Mouse (Mus musculus) right cerebral cortex, postnatal 4 days (tissue): Measurements from ENCODE around the gene Zfp626.
"Not testable (repeated sequence)": the region's sequence is repeated elsewhere in the genome, so short reads cannot be mapped to it uniquely, and the experiment has no call there.

Experiments used
- DNase-seq: peaks from one replicate; pipeline ENCODE4 v3.0.0-alpha.2; 2022

The Zfp626 gene

DNA sequence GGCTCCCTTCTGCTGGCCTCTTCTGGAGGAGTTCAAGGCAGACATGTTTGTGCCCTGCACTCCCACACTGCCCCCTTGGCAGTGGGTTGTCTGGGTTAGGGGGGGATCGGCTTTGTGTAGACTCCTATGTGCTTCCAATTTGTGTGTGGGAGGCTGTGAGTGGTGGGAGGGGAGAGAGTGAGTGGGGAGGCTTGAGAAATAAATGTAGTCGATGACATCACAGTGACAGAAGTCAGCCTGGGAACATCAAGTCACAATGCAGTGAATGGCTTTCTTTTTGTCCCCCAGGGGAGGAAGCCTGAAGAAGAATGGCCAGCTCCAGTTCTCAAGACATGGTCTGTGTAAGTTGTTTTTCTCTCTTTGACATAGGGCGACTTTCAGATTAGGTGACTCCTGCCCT is at the start of gene Zfp626:
TSS of gene Zfp626 (plus strand) at position 301 of the 400 bp plus-strand sequence.
- DNase-seq: not testable (repeated sequence)

DNA sequence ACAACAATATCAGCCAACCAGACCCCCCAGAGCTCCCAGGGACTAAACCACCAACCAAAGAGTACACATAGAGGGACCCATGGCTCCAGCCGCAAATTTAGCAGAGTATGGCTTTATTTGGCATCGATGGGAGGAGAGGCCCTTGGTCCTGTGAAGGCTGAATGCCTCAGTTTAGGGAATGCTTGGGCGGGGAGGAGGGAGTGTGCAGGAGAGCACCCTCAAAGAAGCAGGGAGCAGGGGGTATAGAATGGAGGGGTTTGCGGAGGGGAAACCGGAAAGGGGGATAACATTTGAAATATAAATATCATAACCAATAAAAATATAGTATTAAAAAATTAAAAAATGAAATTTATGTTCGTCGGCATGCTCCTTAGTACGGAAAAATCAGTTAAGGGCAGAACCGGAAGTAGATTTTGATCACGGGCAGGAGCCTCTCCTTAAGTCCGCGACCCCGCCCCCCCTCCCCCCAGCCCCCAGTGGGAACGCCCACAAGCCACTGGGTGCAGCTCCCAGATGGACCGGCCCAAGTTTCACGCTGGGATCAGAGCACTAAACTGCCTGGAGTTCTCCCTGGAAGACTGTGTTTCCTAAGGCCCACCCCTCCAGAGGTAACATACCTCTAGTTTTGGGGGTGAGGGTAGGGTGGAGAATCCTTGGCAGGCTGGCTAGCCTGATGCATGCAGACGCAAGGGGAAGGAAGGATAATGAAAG is 41.7 kb upstream of the Zfp626 start:
- DNase-seq: no peak

DNA sequence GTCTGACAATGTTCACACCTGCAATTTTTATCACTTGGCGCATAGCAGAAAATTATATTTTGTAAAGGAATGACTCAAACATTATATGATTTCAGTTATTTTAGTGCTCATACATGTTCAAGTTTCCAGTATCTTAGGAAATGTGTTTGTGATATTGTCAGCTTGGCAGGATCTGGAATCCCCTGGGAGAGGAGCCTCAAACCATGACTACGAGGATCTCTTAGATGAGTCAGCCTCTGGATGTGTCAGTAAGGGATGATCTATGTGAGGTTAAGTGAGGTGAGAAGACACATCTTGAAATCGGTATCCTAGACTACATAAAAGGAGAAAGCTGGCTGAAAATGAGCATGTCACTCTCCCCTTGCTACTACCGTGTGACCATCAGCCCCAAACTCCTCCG is 17.7 kb upstream of the Zfp626 start:
- no peak for DNase-seq

DNA sequence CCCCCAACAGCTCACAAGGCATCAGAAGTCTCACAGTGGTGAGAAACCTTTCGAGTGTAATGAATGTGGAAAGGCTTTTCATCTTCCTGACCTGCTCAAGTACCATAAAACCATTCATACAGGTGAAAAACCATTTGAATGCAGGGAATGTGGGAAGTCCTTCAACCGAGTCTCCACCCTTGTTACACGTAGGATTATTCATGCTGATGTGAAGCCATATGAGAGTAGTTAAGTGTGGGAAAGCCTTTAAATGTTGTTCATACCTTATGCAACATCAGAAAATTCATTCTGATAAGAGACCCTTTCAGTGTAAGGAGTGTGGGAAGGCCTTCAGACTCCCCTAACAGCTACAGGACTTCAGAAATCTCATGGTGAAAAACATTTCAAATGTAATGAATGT is 13.1 kb upstream of the Zfp626 start:
- not testable (repeated sequence) for DNase-seq

DNA sequence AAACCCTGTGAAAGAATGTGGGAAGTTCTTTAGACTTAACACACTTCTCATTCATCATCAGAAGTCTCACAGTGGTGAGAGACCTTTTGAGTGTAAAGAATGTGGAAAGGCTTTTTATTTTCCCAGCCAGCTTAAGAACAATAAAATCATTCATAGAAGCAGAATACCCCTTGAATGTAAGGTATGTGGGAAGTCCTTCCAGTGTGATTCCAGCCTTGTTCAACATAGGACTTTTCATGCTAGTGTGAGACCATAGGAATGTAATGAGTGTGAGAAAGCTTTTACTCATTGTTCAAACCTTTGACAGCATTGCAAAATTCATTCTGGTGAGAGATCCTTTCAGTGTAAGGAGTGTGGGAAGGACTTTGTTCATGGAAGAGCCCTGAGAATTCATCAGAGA is 12.4 kb upstream of the Zfp626 start:
- DNase-seq: no peak

DNA sequence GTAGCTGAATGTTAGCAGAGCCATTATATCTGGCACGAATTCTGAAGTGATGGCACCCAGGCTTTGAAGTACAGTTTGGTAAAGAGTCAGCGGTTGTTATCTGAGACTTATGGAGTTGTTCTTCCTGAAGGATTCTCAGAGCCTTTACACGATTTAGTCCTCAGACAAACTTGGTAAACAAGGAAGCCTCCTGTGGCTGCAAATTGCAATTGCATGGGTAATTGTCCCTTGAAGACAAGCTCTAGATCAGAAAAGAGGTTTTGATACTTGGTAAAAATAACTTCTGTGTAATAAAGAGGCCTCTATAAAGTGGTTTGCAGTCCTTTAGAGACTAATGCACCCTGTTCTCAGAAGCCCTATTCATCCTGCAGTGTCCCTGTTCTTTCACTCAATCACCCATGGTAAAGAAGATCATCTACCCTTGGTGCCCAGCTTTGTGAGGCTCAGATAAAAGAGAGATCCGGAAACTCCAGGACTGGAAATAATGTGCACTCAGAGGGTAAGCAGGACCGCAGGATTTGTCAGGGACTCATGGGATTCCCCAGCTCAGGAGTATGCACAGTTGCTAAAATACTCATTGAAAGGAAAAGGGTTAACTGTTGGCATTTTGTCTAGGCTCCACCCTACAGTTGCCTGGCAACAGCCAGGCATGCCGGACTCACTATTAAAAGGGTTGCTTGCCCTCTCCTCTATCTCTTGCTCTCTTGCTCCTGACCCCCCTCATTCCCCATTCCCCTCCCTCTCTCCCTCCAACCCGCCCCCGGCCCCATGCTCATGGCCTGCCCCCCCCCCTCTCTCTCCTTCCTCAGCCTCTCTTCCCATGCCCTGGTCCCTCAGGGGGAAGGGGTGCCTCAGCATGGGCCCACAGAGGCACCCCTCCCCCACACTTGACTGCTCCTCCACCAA is 8.8 kb upstream of the Zfp626 start:
- DNase-seq: no peak

DNA sequence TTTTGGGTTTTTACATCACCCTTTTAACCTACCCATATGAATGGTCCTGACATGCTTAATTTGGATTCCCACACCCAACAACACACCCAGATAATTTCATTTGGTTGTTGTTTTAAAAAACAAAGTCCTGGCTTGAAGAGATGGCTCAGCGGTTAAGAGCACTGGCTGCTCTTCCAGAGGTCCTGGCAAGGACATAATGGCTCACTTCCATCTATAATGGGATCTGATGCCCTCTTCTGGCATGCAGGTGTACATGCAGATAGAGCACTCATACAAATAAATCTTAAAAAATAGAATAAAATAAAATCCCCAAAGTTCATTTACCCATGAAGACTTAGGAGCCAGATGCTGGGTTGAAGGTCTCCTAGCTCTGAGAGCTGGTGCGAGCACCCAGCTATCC is 5.9 kb upstream of the Zfp626 start:
- DNase-seq: no peak

DNA sequence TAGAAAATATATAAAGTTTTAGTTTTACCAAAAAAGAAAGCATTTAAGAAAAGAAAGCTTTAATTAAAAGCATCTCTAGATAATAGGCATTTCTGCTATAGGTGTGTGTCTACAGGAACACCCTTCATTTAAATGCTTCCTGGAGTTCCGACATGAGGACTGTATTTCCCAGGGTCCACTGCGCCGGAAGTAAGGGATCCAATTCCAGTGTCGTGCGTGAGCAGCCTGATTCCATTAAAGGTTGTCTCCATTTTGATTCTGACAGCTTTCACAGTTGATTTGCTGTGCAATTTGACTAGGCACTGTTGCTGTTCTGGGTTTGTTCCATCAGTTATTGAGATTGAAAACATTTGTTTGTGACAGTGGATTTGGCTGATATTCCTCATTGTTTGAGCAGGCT is 4.0 kb upstream of the Zfp626 start:
- no peak for DNase-seq

DNA sequence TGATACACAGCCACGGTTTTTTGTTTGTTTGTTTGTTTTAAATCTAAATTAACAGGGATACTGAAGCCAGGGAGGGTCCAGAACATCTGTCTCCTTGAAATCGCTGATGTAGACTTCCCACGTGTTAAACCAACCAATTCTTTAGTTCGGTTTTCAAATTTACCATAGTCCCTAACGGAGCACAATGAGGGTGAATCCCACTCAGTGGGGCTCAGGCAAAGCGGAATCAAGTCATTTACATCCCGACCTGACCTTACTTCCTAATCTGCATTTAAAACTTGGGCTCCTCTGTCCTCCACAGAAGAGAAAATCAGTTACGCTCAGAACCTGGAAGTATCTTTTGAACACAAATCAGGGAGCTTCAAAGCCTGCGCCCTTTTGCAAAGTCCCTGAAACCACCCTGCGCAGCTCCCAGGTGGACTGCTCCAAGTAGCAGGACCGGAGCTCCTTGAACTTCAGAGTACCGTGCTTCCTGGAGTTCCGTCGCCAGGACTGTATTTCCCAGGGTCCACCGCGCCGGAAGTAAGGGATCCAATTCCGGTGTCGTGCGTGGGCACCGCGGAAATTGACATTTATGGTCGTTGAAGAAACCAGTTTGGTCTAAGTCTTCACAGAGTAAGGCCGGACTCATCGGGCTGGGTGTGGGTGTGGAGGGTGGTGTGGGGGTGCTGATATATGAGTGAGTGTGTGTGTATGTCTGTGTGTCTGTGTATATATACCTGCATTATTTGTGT is 2.5 kb upstream of the Zfp626 start:
- peak; percentile 73 for DNase-seq

DNA sequence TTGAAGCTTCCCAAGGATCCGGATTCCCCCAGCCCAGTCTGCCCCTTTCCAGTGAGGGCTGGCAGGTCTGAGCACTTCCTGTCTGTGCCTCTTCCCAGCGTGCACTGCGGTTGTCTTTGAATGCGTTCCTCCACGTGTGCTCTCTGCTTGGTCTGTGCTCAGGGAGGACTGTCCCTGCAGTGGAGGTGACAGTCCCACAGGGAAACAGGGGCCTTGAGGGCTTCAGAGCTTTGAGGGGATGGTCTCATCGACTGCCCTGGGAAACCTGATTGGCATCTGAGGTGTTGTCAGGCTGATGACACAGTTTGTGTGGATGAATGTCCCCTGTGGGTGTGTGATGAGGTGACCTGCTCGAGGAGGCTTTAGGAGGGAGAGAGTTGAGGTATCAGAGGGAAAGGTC is 309 bp downstream of the Zfp626 start:
- not testable (repeated sequence) for DNase-seq

DNA sequence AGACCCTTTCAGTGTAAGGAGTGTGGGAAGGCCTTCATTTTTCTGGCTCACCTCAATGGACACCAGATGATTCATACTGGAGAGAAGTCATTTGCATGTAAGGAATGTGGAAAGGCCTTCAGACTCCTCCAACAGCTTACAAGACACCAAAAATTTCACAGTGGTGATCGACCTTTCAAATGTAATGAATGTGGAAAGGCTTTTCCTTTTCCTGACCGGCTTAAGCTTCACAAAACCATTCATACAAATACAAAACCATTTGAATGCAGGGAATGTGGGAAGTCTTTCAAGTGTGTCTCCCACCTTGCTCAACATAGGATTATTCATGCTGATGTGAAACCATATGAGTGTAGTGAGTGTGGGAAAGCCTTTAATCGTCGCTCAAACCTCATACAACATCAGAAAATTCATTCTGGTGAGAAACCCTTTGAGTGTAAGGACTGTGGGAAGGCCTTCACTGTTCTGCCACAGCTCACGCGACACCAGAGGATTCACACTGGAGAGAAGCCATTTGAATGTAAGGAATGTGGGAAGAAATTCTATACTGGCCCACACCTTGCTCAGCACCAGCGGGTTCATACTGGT is 11.6 kb downstream of the Zfp626 start:
- DNase-seq: no peak

DNA sequence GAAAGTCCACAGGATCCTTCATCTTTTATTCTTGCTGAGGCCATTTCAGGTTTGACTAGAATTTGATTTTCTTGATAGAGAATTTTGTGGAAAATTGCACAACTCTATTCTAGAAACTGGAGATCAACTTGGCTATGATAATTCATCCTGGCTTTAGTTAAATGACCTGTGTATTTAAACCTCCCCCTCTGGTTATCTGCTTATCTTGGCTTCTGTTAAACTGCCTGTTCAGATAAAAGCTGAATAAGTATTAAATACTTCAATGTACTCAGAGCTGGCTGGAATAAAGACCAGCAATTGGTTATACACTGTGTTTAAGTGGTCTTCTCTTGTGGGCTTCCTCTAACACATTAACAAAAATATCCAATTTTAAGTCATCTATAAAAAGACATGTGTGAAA is 15.6 kb downstream of the Zfp626 start:
- DNase-seq: no peak

DNA sequence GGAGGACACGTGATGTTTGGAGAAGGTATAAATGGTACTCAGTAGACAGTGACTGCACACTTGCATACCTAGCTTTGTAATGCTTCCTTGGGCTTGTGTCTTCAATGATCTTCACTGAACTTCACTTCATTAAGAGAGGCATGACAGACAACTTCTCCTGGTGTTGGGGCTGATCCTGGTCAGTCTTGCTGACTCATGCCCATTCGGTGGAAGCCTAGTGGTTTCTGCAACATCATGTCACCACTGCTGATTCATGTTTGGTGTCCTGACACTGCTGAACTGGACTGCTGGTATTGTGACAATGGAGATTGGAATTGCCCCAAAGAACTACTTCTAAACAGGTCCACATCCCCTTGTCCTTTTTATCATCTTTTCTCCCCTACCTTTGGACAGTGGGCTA is 27.1 kb downstream of the Zfp626 start:
- DNase-seq: no peak

DNA sequence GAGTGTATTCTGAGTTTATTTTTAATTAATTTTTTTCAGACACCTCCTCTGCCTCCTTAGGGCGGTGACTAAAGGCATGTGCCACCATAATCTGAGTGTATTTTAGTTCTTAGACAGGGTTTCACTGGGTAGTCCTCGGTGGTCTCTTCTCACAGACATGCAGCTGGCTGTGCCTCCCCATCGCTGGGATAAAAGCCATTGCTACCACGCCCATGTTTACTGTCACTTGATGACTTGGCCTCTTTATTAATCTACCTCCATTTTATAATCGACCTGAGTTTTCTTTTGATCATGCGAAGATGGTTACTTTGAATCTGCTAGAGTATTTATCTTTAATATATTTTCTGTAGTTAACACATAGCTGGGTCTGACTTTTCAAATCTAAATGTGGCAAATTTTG is 30.9 kb downstream of the Zfp626 start:
- DNase-seq: peak; percentile 5

DNA sequence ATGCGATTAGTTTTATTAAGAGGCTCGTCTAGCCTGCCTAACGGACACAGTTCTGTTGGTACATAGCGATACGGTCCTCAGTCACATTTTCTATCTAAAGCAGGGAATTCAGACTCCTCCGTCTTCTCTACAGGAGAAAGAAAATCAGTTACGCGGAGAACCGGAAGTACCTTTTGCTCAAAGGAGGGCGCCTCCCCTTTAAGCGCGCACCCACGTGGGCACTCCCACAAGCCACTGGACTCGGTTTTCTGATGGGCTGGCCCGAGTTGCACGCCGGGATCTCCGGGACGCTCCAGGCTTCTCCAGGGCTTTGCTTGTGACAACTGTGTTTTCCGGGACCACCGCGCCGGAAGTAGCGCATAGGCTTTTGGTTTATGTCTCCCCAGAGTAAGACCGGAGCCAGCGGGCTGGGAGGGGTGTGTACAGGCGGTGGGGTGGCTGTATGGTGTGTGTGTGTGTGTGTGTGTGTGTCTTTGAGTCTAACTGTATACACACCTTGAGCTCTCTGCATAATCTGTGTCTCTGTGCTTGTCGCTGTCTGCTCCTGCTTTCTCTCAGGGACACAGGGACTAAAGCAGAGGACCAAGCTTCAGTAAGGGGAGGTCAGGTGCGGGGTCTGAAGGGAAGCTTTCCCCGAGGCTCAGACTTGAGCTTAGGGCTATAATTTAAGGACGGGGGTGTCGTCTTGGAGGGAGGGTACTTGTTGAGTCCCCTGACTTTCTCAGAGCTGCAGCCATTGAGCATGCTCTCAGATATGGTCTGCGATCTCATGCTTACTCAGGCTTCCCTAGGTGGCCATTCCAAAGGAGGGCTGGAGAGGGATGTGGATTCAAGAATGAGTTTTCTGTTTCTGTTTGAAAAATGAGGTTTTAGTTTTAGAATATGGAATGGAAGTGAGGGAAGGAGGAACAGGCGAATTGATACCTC is 31.6 kb downstream of the Zfp626 start, which contains the start of gene Zfp59:
TSS of gene Zfp59 (plus strand) at position 285 of the 927 bp plus-strand sequence.
- peak; percentile 83 for DNase-seq

DNA sequence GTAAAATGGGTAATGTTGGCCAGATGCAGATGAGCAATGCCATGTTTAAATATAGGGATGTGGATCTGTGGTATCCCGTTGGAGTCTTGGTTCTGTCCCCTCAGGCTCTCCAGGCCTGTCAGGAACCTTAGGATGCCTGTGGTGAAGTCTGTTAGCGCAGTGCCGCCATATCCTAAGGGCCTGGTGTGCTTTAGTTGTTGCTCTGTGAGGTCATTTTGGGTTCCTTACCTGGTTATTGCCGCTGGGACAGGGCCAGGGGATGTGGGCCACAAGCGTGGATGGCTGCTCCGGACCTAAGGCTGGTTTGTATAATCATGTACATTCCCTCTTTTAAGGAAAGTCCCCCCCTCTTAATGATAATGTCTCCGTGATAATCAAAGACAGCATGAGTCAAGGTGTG is 32.6 kb downstream of the Zfp626 start:
- no peak for DNase-seq

DNA sequence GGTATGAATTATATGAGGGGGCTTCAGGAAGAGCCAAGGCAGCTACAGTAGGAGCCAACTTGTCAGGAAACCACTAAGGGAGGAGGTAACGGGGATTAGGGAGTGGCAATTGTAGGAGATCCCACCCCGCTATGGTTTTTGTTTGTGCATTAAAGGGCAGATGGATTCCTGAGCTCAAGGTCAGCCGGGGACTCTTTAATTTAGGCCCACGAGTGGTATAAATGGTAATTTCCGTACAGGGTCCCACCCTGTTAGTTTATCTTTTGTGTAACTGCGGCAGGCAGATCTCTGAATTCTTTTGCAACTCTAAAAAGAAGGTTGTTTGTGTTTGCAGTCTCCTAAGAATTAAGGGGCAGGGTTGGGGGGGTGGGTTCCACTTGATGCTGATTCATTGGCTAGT is 33.1 kb downstream of the Zfp626 start:
- DNase-seq: no peak

DNA sequence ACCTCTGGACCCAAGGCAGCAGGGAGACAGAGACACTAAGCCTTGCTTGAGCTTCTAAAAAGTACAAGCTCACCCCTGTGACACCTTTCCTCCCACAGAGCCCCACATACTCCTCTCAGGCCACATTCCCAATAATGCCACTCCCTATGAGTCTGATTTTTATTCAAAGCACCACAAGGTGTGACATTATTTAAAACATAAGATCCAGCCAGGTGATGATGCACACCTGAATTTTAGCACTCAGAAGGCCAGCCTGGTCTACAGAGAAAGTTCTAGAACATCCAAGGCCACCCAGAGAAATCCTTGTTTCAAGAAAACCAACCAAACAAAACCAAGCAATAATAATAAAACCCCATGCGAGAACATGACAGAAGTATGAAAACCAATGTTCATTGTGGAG is 50.2 kb downstream of the Zfp626 start, which contains the start of gene Zfp607a:
TSS of gene Zfp607a (plus strand) at position 301 of the 400 bp plus-strand sequence.
- no peak for DNase-seq

DNA sequence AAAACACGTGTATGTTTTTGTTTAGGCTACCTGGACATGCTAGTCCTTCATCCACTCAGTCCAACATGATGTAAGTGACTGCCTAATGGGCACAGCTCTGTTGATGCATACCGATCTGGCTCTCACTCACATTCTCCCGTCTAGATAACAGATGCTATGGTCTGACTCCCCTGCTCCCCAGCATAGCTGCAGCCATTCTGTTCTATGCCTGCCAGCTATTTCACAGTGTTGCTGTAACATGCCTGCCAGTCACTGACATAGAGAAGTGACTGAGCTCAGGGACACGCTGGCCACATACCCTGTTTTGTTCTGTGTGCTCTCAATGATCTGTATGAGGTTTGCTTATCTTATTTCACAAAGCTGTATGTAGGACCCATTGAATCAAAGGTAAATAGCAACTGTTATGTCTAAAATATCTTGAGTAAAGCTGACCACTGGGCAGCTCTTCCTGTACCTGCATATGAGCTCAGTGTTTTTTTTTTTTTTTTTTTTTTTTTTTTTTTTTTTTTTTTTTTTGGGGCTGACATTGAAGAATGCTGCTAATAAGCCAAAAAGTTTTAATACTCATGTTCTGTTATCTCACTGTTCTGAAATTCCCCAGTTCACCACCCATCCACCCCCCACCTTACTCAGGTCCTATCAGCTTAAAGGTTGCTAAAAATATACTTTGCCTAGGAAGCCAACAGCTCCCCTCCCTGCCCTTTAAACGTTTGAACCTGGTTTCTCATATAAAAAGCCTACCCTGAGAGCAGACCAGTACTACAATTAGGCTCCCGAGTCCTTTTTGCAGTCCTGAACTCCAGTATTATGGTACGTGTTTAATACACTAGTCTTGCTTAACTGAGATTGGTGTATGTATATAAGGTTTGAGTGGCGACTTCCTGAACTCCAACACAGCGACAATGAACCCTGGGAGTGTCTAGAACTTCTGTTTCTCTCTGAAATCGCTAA is 52.6 kb downstream of the Zfp626 start:
- no peak for DNase-seq

DNA sequence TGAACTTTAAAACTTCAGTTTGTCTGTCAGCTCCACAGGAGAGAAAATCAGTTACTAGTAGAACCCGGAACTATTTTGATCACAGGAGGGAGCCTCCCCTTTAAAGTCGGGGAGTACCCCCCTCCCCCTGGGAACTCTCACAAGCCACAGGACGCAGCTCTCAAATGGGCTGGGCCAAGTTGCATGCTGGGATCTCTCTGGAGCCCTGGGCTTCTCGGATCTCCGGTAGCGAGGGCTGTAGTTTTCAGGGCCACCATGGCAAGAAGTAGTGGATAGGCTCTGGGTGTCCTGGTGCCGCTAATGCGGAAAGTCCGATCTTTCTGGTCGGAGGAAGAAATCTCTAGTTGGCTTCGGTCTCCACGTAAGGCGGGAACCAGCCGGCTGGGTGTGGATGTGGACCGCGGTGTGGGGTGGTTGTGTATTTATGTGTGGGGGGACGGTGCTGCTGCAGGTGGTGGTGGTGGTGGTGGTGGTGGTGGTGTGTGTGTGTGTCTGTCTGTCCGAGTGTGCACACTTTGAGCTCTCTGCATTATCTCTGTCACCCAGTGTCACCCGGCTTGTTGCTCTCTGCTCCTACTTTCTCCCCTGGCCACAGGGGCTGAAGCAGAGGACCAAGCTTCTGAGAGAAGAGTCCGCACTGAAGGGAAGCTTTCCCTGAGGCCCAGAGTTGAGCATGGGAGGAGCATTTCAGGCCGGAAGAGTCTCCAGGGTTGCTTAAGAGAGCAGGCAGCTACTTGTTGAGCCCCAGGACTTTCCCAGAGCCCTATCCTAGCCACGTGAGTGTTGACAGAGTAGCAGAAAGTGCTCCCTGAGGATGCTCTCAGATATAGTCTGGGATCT is 53.6 kb downstream of the Zfp626 start:
- DNase-seq: peak; percentile 42
